8 mouse cellular contexts compared by ENCODE assay signal in genomic region chr6:47454131-47454574, GRCm38 (mm10). TPM values are rescaled to one million over a fixed set of nuclear protein-coding genes. Genes with fewer than 3 reads are reported as not detected.
DNase-seq lines count a peak whose midpoint lies in the region; ATAC-seq and TF ChIP-seq lines count a peak whose summit lies in the region.

No protein-coding gene starts in this region.

- H3K27me3 ChIP-seq in CH12.LX (replicated peaks) = no peaks in the 10 kb centered on the region
- no peaks in the 10 kb centered on the region for H3K27me3 ChIP-seq in forebrain, embryonic 11.5 days (ENCODE audit: control insufficient read depth, insufficient read depth, low read length)
- no peaks in the 10 kb centered on the region for H3K27me3 ChIP-seq in heart, postnatal 0 days (ENCODE audit: control insufficient read depth, insufficient read depth, low read length)
- no peaks in the 10 kb centered on the region for H3K27me3 ChIP-seq in liver, embryonic 16.5 days (ENCODE audit: control insufficient read depth, insufficient read depth, low read depth, low read length)
- H3K27me3 ChIP-seq in neural tube, embryonic 12.5 days (replicated peaks) = no peaks in the 10 kb centered on the region
- no peaks in the 10 kb centered on the region for H3K27me3 ChIP-seq in testis, adult 2 months (ENCODE audit: control insufficient read depth, insufficient read depth, low read length)

- no peak overlapping the region for H3K4me2 ChIP-seq in CH12.LX (ENCODE audit: insufficient read depth, low read depth, poor library complexity, severe bottlenecking)
- H3K4me2 ChIP-seq in forebrain, embryonic 11.5 days (ENCODE audit: low read depth, low read length, severe bottlenecking) = peak overlapping the region; percentile 73
- peak overlapping the region; percentile 65 for H3K4me2 ChIP-seq in heart, postnatal 0 days (ENCODE audit: low read depth, low read length)
- H3K4me2 ChIP-seq in liver, embryonic 16.5 days (ENCODE audit: low read depth, low read length) = peak overlapping the region; percentile 92
- peak overlapping the region; percentile 77 for H3K4me2 ChIP-seq in neural tube, embryonic 12.5 days (replicated peaks)

- H3K4me3 ChIP-seq in CH12.LX (replicated peaks in 1 of 3; ENCODE audit: low read depth in 2 of 3, low read length in 2 of 3, poor library complexity in 1 of 3) = peak overlapping the region; percentile 79 to 92 (median 91)
- H3K4me3 ChIP-seq in brown adipose tissue, adult 24 weeks (ENCODE audit: insufficient read depth, low read depth, low read length) = peak overlapping the region; percentile 81
- H3K4me3 ChIP-seq in forebrain, embryonic 11.5 days (ENCODE audit: low read depth, low read length) = peak overlapping the region; percentile 96
- H3K4me3 ChIP-seq in heart, postnatal 0 days (ENCODE audit: low read depth, low read length) = peak overlapping the region; percentile 92
- H3K4me3 ChIP-seq in liver, embryonic 16.5 days (ENCODE audit: low read depth, low read length) = peak overlapping the region; percentile 99
- peak overlapping the region; percentile 96 for H3K4me3 ChIP-seq in neural tube, embryonic 12.5 days
- H3K4me3 ChIP-seq in testis, adult 2 months (ENCODE audit: control insufficient read depth, low read depth, low read length) = peak overlapping the region; percentile 99

- peak; percentile 47; the same call in 1 of the 2 replicates for TF ChIP-seq POLR2A in CH12.LX (IDR thresholded peaks at IDR 0.05; ENCODE audit: low read depth, low read length)
- peak; percentile 6; the same call in 1 of the 2 replicates for TF ChIP-seq POLR2A in testis, adult 2 months (IDR thresholded peaks at IDR 0.05; ENCODE audit: control insufficient read depth, low read depth, low read length)

- under 1% methylated on average over 40 of the region's 72 CpGs for WGBS in forebrain, embryonic 11.5 days
- under 1% methylated on average over 27 of the region's 72 CpGs for WGBS in heart, postnatal 0 days
- under 1% methylated on average over 49 of the region's 72 CpGs for WGBS in liver, embryonic 16.5 days (ENCODE audit: insufficient replicate concordance)
- under 1% methylated on average over 41 of the region's 72 CpGs for WGBS in neural tube, embryonic 12.5 days

- TF ChIP-seq RAD21 in CH12.LX (IDR thresholded peaks at IDR 0.05; ENCODE audit: low read depth, low read length) = no peak

- H3K36me3 ChIP-seq in CH12.LX (replicated peaks in 1 of 2; ENCODE audit: control insufficient read depth in 1 of 2, insufficient read depth in 1 of 2, low read length in 1 of 2) = peaks cover 0 to 7% of the 10 kb centered on the region in 2 experiments
- no peaks in the 10 kb centered on the region for H3K36me3 ChIP-seq in forebrain, embryonic 11.5 days (ENCODE audit: control insufficient read depth, insufficient read depth, low read length)
- no peaks in the 10 kb centered on the region for H3K36me3 ChIP-seq in heart, postnatal 0 days (replicated peaks; ENCODE audit: control insufficient read depth, insufficient read depth, low read length)
- no peaks in the 10 kb centered on the region for H3K36me3 ChIP-seq in liver, embryonic 16.5 days (ENCODE audit: control insufficient read depth, insufficient read depth)
- H3K36me3 ChIP-seq in neural tube, embryonic 12.5 days = no peaks in the 10 kb centered on the region
- no peaks in the 10 kb centered on the region for H3K36me3 ChIP-seq in testis, adult 2 months (ENCODE audit: control insufficient read depth, insufficient read depth, low read length)

- dilution Hi-C loops in CH12.LX (cut with MboI; ENCODE audit: extremely low pct_ligation_motif_present, extremely low pct_unique_long_range_greater_than_20kb, low sequenced_read_pairs) = no loop called here

- no peak for TF ChIP-seq CTCF in CH12.LX (conservative IDR thresholded peaks at IDR 0.05 in 1 of 2, IDR thresholded peaks at IDR 0.05 in 1 of 2; ENCODE audit: low read depth in 2 of 2, low read length in 2 of 2)
- no peak for TF ChIP-seq CTCF in heart, postnatal 0 days (IDR thresholded peaks at IDR 0.05; ENCODE audit: low read depth)
- TF ChIP-seq CTCF in testis, adult 2 months (IDR thresholded peaks at IDR 0.05; ENCODE audit: control insufficient read depth, insufficient read depth, insufficient replicate concordance, low read depth, low read length) = no peak

- H3K9ac ChIP-seq in CH12.LX (ENCODE audit: insufficient read depth, low read depth) = peak overlapping the region; percentile 82
- H3K9ac ChIP-seq in forebrain, embryonic 11.5 days (ENCODE audit: low read length) = peak overlapping the region; percentile 99
- H3K9ac ChIP-seq in heart, postnatal 0 days (replicated peaks; ENCODE audit: low read depth, low read length) = peak overlapping the region; percentile 99
- H3K9ac ChIP-seq in liver, embryonic 16.5 days (ENCODE audit: low read depth, low read length) = peak overlapping the region; percentile 99
- H3K9ac ChIP-seq in neural tube, embryonic 12.5 days = peak overlapping the region; percentile 99

- TF ChIP-seq EP300 in CH12.LX (IDR thresholded peaks at IDR 0.05; ENCODE audit: low read length) = no peak
- TF ChIP-seq EP300 in heart, postnatal 0 days (IDR thresholded peaks at IDR 0.05; ENCODE audit: low read depth) = no peak

- H3K79me2 ChIP-seq in CH12.LX (replicated peaks; ENCODE audit: control insufficient read depth, extremely low read depth, insufficient read depth, poor library complexity, severe bottlenecking) = peaks cover 34% of the 10 kb centered on the region

- peak; percentile 34 for DNase-seq in CH12.LX (ENCODE audit: extremely low read depth)
- peak; percentile 88 for DNase-seq in forebrain, embryonic 11.5 days (ENCODE audit: low spot score)
- DNase-seq in heart, postnatal 0 days (ENCODE audit: low spot score) = peak; percentile 81
- DNase-seq in kidney, postnatal 4 days = peak; percentile 83 to 90

- in situ Hi-C loops in CH12.LX (cut with MboI; ENCODE audit: low pct_ligation_motif_present, low pct_unique_long_range_greater_than_20kb, low sequenced_read_pairs) = no loop called here

- peak; percentile 92 for ATAC-seq in forebrain, embryonic 11.5 days (replicated peaks; ENCODE audit: low FRiP score)
- ATAC-seq in heart, postnatal 0 days (ENCODE audit: insufficient read depth, low read depth) = peak; percentile 91
- peak; percentile 91 for ATAC-seq in liver, embryonic 16.5 days (ENCODE audit: low read depth)
- peak; percentile 90 for ATAC-seq in neural tube, embryonic 12.5 days (ENCODE audit: low FRiP score, low read depth)

- H3K27ac ChIP-seq in CH12.LX (ENCODE audit: insufficient read depth, low read depth) = peak overlapping the region; percentile 64
- peak overlapping the region; percentile 77 for H3K27ac ChIP-seq in brown adipose tissue, adult 24 weeks (replicated peaks; ENCODE audit: low read depth, low read length)
- H3K27ac ChIP-seq in forebrain, embryonic 11.5 days (ENCODE audit: low read depth, low read length) = peak overlapping the region; percentile 99
- H3K27ac ChIP-seq in heart, postnatal 0 days (ENCODE audit: low read depth) = peak overlapping the region; percentile 98
- peak overlapping the region; percentile 96 for H3K27ac ChIP-seq in liver, embryonic 16.5 days (ENCODE audit: low read length)
- H3K27ac ChIP-seq in neural tube, embryonic 12.5 days = peak overlapping the region; percentile 97
- H3K27ac ChIP-seq in testis, adult 2 months (ENCODE audit: control insufficient read depth, insufficient read depth, low read depth, low read length) = peak overlapping the region; percentile 97

- peaks cover 0 to 31% of the 10 kb centered on the region in 2 experiments; a peak in 2 of 4 replicates for H3K4me1 ChIP-seq in CH12.LX (ENCODE audit: control insufficient read depth in 1 of 2, insufficient read depth in 2 of 2)
- H3K4me1 ChIP-seq in brown adipose tissue, adult 24 weeks (ENCODE audit: control insufficient read depth, insufficient read depth, insufficient read length, low read length) = peaks cover 2% of the 10 kb centered on the region; the same call in 1 of the 2 replicates
- H3K4me1 ChIP-seq in forebrain, embryonic 11.5 days (replicated peaks; ENCODE audit: control insufficient read depth, insufficient read depth, low read length) = peaks cover 2% of the 10 kb centered on the region; the same call in 1 of the 2 replicates
- H3K4me1 ChIP-seq in heart, postnatal 0 days (ENCODE audit: control insufficient read depth, insufficient read depth) = peaks cover 17% of the 10 kb centered on the region
- H3K4me1 ChIP-seq in liver, embryonic 16.5 days (ENCODE audit: control insufficient read depth, low read depth, low read length) = peaks cover 21% of the 10 kb centered on the region
- peaks cover 13% of the 10 kb centered on the region for H3K4me1 ChIP-seq in neural tube, embryonic 12.5 days
- peaks cover 2% of the 10 kb centered on the region; the same call in 1 of the 2 replicates for H3K4me1 ChIP-seq in testis, adult 2 months (ENCODE audit: control insufficient read depth, insufficient read depth, low read length)

- no peaks in the 10 kb centered on the region for H3K9me3 ChIP-seq in CH12.LX (replicated peaks; ENCODE audit: low read length)
- H3K9me3 ChIP-seq in forebrain, embryonic 11.5 days (ENCODE audit: control insufficient read depth, low read length) = no peaks in the 10 kb centered on the region
- H3K9me3 ChIP-seq in heart, postnatal 0 days (replicated peaks; ENCODE audit: control insufficient read depth, low read length) = no peaks in the 10 kb centered on the region
- H3K9me3 ChIP-seq in liver, embryonic 16.5 days (replicated peaks; ENCODE audit: control insufficient read depth, low read length) = no peaks in the 10 kb centered on the region
- H3K9me3 ChIP-seq in neural tube, embryonic 12.5 days = no peaks in the 10 kb centered on the region

TF ChIP-seq in CH12.LX, 34 proteins besides CTCF, POLR2A, EP300 and RAD21 (continues in another document):
- TF ChIP-seq TCF12 (IDR thresholded peaks at IDR 0.05; ENCODE audit: low read depth, low read length) (0 out of 2 replicates have a peak, but pooled peaks have one; percentile 28), MAZ (IDR thresholded peaks at IDR 0.05; ENCODE audit: low read depth, low read length) (no peak), UBTF (IDR thresholded peaks at IDR 0.05; ENCODE audit: low read depth, low read length) (no peak), ZNF384 (IDR thresholded peaks at IDR 0.05; ENCODE audit: low read depth, low read length) (no peak), RCOR1 (conservative IDR thresholded peaks at IDR 0.05; ENCODE audit: low read depth, low read length) (no peak)

RNA-seq across cellular contexts. Expression of gene Cul1, which starts 1.0 kb away (rescaled TPM):
- 63.6 and 73.6 TPM in 2 replicates for total RNA-seq in CH12.LX (2012; rRNA removed)
- 155 and 183 TPM in 2 replicates for total RNA-seq in CH12.LX (2014; rRNA removed)
- polyA plus RNA-seq in CH12.LX (2012; ENCODE audit: insufficient read length, low read depth) = 79.6 and 108 TPM in 2 replicates
- 68.6 and 96.9 TPM in 2 replicates for polyA plus RNA-seq in brown adipose tissue, adult 24 weeks (2012; ENCODE audit: insufficient read depth, insufficient read length, missing spikeins)
- polyA plus RNA-seq in forebrain, embryonic 11.5 days (2014; fragmentation: Nextera tagmentation; extraction: Ambion mirVana) = 221 and 234 TPM in 2 replicates
- total RNA-seq in heart, postnatal 0 days (2014; rRNA removed; ENCODE audit: low replicate concordance) = 55.8 and 148 TPM in 2 replicates
- polyA plus RNA-seq in heart, postnatal 0 days (2015; fragmentation: Nextera tagmentation; extraction: Ambion mirVana) = 67.9 and 78.5 TPM in 2 replicates
- polyA plus RNA-seq in liver, embryonic 16.5 days (2015; fragmentation: Nextera tagmentation; extraction: Ambion mirVana) = 56.2 and 57.3 TPM in 2 replicates
- polyA plus RNA-seq in neural tube, embryonic 12.5 days (2016; fragmentation: Nextera tagmentation; extraction: Ambion mirVana) = 157 and 166 TPM in 2 replicates
- polyA plus RNA-seq in testis, adult 2 months (2012; rRNA removed) = 45.5 and 56.3 TPM in 2 replicates

Comparison
In these comparisons a context has a peak if more than half of its experiments do, and no peak if none do; other contexts are left out.
1. Peak in every context shown above with its lines: DNase-seq, ATAC-seq, H3K4me3 ChIP-seq and H3K27ac ChIP-seq.
2. DNase-seq: peak in every context shown above with its lines; median percentile 88 in forebrain, embryonic 11.5 days; 86 in kidney, postnatal 4 days; 81 in heart, postnatal 0 days; 34 in CH12.LX.